Mouse (Mus musculus) intestine, postnatal 0 days (tissue): ENCODE measurements around the gene Mosmo. TPM values are rescaled to one million over a fixed set of nuclear protein-coding genes. Genes with fewer than 3 reads are reported as not detected.
A peak's percentile ranks its signal among the peaks of the same experiment; 100 is the strongest.

Experiments used
- ATAC-seq: fragments of 200-750 bp; cut with Nextera tagmentation; 2 replicates; pipeline ENCODE4 v1.8.0; 2017; ENCODE audit warnings: mild to moderate bottlenecking, moderate TSS enrichment, moderate library complexity
- H3K27ac ChIP-seq: fragments of 300-500 bp; sonication (generic); 2 replicates; pipeline ENCODE4 v1.5.1; 2014; ENCODE audit warnings: mild to moderate bottlenecking, low read depth, low read length, moderate library complexity
- H3K27me3 ChIP-seq: fragments of 300-500 bp; sonication (generic); replicated peaks from 2 replicates; pipeline ENCODE4 v1.6.1; 2014; ENCODE audit warnings: low read length, mixed read lengths; ENCODE audit not compliant: control insufficient read depth, insufficient read depth
- H3K36me3 ChIP-seq: fragments of 300-500 bp; sonication (generic); 2 replicates; pipeline ENCODE4 v1.6.1; 2014; ENCODE audit warnings: mild to moderate bottlenecking, moderate library complexity; ENCODE audit not compliant: control insufficient read depth, insufficient read depth
- H3K4me1 ChIP-seq: fragments of 300-500 bp; sonication (generic); replicated peaks from 2 replicates; pipeline ENCODE4 v1.6.1; 2014; ENCODE audit warnings: antibody characterized with exemption, low read length, mixed read lengths; ENCODE audit not compliant: control insufficient read depth, insufficient read depth
- H3K4me2 ChIP-seq: fragments of 300-500 bp; sonication (generic); replicated peaks from 2 replicates; pipeline ENCODE4 v1.6.1; 2014; ENCODE audit warnings: low read depth, mild to moderate bottlenecking, moderate library complexity
- H3K4me3 ChIP-seq: fragments of 300-500 bp; sonication (generic); 2 replicates; pipeline ENCODE4 v1.5.1; 2014; ENCODE audit warnings: low read depth, low read length
- H3K9ac ChIP-seq: fragments of 300-500 bp; sonication (generic); 2 replicates; pipeline ENCODE4 v1.6.1; 2014; ENCODE audit warnings: mild to moderate bottlenecking, low read depth, low read length
- H3K9me3 ChIP-seq: fragments of 300-500 bp; sonication (generic); 2 replicates; pipeline ENCODE4 v1.6.1; 2016; ENCODE audit warnings: mixed run types; ENCODE audit not compliant: control insufficient read depth
- CTCF ChIP-seq: sonication (generic); IDR thresholded peaks from 2 replicates; pipeline ENCODE4 v1.5.1; 2016; ENCODE audit warnings: low read depth, mild to moderate bottlenecking, control low read depth, antibody characterized with exemption, moderate library complexity
- WGBS: fragments of 180-500 bp; shearing (Covaris S2); extraction: QIAGEN DNeasy Blood & Tissue Kit; methylation state at CpG from one replicate; pipeline ENCODE4 v1.1.7; 2014; 5-methylcytosine and 5-hydroxymethylcytosine counted together
- polyA plus RNA-seq: library from polyadenylated mRNA; unstranded; fragments of >200 nt; fragmentation: Nextera tagmentation; extraction: Ambion mirVana; gene quantifications from 2 replicates; pipeline ENCODE4 v1.2.1, GENCODE M21; 2015

The Mosmo gene
- polyA plus RNA-seq, 1 experiment from 2014 or later = 7.4 TPM

DNA sequence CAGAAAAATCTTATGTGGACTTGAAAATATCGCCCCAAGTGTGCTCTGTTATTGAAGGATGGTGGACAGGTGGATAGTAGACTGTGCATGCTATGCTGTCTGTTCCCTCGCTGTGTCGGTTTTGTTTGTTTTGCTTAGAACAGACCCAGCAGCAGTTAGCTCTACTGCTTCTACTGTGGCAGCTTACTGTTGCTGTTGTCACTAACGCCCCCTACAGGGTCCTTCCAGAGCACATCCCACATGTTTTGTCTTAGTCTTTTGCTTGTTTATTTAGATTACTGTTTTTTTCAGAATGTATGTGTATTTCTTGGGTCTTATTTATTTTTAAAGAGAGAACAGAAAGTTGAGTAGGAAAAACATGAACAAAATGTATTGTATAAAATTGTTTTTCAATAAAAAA lies 34.2 kb upstream of the Mosmo start:
- no peak for ATAC-seq
- Histone ChIP-seq H3K4me1 (no peaks in the 10 kb centered on the region), H3K4me2 (no peak overlapping the region), H3K27ac (no peak overlapping the region), H3K27me3 (no peaks in the 10 kb centered on the region), H3K4me3 (no peak overlapping the region), H3K9ac (no peak overlapping the region), H3K9me3 (no peaks in the 10 kb centered on the region), H3K36me3 (peaks cover 75% of the 10 kb centered on the region)
- 59% methylated on average over 4 of the region's 4 CpGs for WGBS
- TF ChIP-seq CTCF = peak; percentile 43; the same call in 1 of the 2 replicates

DNA sequence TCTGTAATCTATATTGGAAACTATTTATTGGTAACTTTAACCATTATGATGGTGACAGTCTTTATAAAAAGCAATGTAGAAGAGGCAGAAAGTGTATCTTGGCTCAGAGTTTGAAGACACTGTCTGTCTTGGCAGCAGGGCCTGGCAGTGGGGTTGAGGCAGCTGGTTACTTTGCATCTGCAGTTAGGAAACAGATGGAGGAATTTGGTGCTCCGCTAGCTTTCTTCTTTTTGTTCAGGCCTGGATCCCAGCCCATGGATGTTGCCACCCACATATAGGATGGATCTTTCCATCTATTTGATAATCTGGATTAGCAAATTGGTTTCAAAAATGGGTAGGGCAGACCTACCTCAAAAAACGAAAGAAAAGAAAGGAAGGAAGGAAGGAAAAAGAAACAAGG lies 29.6 kb upstream of the Mosmo start:
- Histone ChIP-seq H3K27ac (no peak overlapping the region), H3K9me3 (no peaks in the 10 kb centered on the region), H3K4me3 (no peak overlapping the region), H3K27me3 (no peaks in the 10 kb centered on the region), H3K36me3 (peaks cover 88% of the 10 kb centered on the region), H3K4me1 (no peaks in the 10 kb centered on the region), H3K4me2 (no peak overlapping the region), H3K9ac (no peak overlapping the region)
- TF ChIP-seq CTCF = no peak
- 76% methylated on average over 2 of the region's 2 CpGs for WGBS
- ATAC-seq = no peak

- WGBS = 90% methylated on average over 4 of the region's 4 CpGs
Observed at GRCm38 (mm10) chr7:120662079-120662478, 15.3 kb upstream of the Mosmo start.

DNA sequence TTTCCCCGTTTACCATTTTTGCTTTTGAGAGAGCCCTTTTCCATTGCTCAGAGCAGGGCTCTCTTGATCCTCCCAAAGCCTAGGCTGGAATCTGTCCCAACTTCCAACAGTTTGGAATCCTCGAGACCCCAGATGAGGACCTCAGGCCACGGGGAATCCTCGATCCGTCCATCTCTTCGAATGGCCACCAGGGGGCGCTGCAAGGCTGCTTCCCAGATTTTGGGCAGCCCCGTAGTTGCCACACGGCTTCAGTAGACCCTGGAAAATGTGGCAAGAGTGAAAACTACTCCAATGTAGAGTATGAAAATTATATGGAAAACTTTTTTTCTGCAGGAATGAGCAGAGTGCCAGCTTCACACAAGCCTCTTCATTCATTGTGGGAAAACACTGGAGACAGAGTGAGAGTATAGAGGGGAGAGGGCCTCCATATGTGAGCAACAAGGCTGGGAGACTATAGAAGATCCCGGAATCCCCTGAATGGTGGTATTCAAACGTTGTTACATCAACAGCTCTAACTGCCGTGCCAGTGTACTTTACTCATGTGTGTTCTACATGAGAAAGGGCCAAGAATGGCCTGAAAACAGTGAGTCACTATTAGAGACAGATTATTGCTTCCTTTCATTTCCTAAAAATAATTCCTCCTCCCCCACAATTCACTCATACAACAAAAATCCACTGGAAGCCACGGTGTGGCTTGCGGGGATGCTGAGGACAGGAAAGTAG lies 7.1 kb upstream of the Mosmo start, which contains the start of gene Pdzd9:
Gene Pdzd9 (minus strand): TSS at position 191 of the 723 bp plus-strand sequence.
- ATAC-seq = peak; percentile 56; the same call in 1 of the 2 replicates
- Histone ChIP-seq H3K9ac (no peak within 1 kb of the TSS), H3K4me2 (peak within 1 kb of the TSS; percentile 43; the same call in 1 of the 2 replicates)

More at GRCm38 (mm10) chr7:120662079-120662478, 15.3 kb upstream of the Mosmo start:
- TF ChIP-seq CTCF = no peak
- Histone ChIP-seq H3K9me3 (no peaks in the 10 kb centered on the region), H3K4me1 (no peaks in the 10 kb centered on the region), H3K27ac (no peak overlapping the region), H3K4me2 (no peak overlapping the region), H3K36me3 (peaks cover 28% of the 10 kb centered on the region), H3K4me3 (no peak overlapping the region), H3K27me3 (no peaks in the 10 kb centered on the region), H3K9ac (no peak overlapping the region)
- no peak for ATAC-seq

GRCm38 (mm10) chr7:120671271-120671670 lies 6.1 kb upstream of the Mosmo start:
- Histone ChIP-seq H3K36me3 (no peaks in the 10 kb centered on the region), H3K4me2 (no peak overlapping the region), H3K27ac (no peak overlapping the region), H3K9me3 (no peaks in the 10 kb centered on the region), H3K4me1 (no peaks in the 10 kb centered on the region), H3K9ac (no peak overlapping the region), H3K27me3 (no peaks in the 10 kb centered on the region), H3K4me3 (no peak overlapping the region)
- 69% methylated on average over 2 of the region's 2 CpGs for WGBS
- TF ChIP-seq CTCF = no peak
- no peak for ATAC-seq

More for the DNA sequence above, 7.1 kb upstream of the Mosmo start, which contains the start of gene Pdzd9:
- no peak within 1 kb of the TSS for H3K4me3 ChIP-seq
- H3K27me3 ChIP-seq = no peaks in the 10 kb centered on the region
- peak; percentile 96 for TF ChIP-seq CTCF
- H3K36me3 ChIP-seq = no peaks in the 10 kb centered on the region
- 20% methylated on average over 14 of the region's 14 CpGs for WGBS
- no peaks in the 10 kb centered on the region for H3K4me1 ChIP-seq
- no peak within 1 kb of the TSS for H3K27ac ChIP-seq
- H3K9me3 ChIP-seq = no peaks in the 10 kb centered on the region

DNA sequence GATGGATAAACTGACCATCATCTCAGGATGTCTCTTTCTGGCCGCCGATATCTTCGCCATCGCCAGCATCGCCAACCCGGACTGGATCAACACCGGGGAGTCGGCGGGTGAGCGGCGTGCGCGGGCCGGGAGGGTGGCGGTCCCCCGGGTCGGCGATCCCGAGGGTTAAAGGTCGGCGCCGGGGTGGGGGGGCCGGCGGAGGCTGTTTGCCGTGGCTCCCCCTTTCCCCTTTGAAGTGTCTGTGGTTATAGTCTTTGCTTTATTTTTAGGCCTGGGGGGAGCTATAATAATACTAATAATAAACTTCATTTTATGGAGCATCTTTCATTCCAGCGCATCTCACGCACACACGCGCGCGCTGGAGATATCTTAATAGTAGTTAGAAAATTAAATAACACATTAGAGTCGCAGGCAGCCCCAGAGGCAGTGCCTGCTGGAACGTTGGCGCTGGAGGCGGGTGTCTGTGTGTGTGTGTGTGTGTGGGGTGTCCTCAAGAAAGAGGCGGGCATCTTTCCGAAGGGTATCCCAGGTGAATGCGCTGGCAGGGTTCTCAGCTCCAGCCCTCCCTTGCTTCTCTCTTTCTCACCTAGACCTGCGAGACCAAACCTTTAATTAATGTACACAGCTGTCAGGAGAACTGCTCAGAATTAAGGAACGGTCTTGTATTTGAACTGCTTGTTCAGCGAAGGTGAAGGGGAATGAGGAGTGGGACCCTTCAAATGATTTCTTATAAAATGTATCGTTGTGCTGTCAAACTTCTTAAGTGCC lies 530 bp downstream of the Mosmo start:
- peak overlapping the region; percentile 62 for H3K27ac ChIP-seq
- H3K9me3 ChIP-seq = no peaks in the 10 kb centered on the region
- peak overlapping the region; percentile 91 for H3K4me3 ChIP-seq
- peak; percentile 39; the same call in 1 of the 2 replicates for ATAC-seq
- H3K27me3 ChIP-seq = no peaks in the 10 kb centered on the region
- no peaks in the 10 kb centered on the region for H3K4me1 ChIP-seq
- H3K4me2 ChIP-seq = peak overlapping the region; percentile 83
- TF ChIP-seq CTCF = no peak
- H3K9ac ChIP-seq = peak overlapping the region; percentile 80
- H3K36me3 ChIP-seq = no peaks in the 10 kb centered on the region
- 2% methylated on average over 42 of the region's 42 CpGs for WGBS
